Mouse (Mus musculus) gastrocnemius, postnatal 4 days (tissue): ENCODE results near the gene AI481877. TPM values are rescaled to one million over a fixed set of nuclear protein-coding genes. Genes with fewer than 3 reads are reported as not detected.

Experiments used
- DNase-seq, 2 experiments: peaks; one replicate each; pipeline ENCODE4 v3.0.0; 2021 to 2022; ENCODE audit warnings: low spot score in 2 of 2, mixed read lengths in 2 of 2
- total RNA-seq, 2 experiments: library from RNA; stranded (reverse); gene quantifications; 2 replicates each; pipeline ENCODE4 v1.2.3; 2021

Gene AI481877
- total RNA-seq, 2 experiments from 2014 or later: not detected

GRCm38 (mm10) chr4:59035786-59036350 is 102.9 kb downstream of the AI481877 start:
- no peak for DNase-seq

- DNase-seq: peak; percentile 74
Observed at GRCm38 (mm10) chr4:59034918-59035785, 103.6 kb downstream of the AI481877 start, which contains the start of gene Gng10. Gene Gng10 (plus strand): TSS chr4:59035088.

- DNase-seq: no peak
Observed at GRCm38 (mm10) chr4:59034325-59034917, 104.4 kb downstream of the AI481877 start.

GRCm38 (mm10) chr4:59016922-59017321 is 121.9 kb downstream of the AI481877 start:
- no peak for DNase-seq

GRCm38 (mm10) chr4:59015181-59015580 is 123.6 kb downstream of the AI481877 start:
- DNase-seq: no peak

GRCm38 (mm10) chr4:59011446-59011845 is 127.3 kb downstream of the AI481877 start:
- no peak for DNase-seq

GRCm38 (mm10) chr4:59009696-59010095 is 129.1 kb downstream of the AI481877 start:
- no peak for DNase-seq

- DNase-seq: no peak
Observed at GRCm38 (mm10) chr4:59009186-59009585, 129.6 kb downstream of the AI481877 start.

GRCm38 (mm10) chr4:59007974-59008373 is 130.8 kb downstream of the AI481877 start:
- no peak for DNase-seq

GRCm38 (mm10) chr4:59007016-59007415 is 131.8 kb downstream of the AI481877 start:
- DNase-seq: no peak

GRCm38 (mm10) chr4:59006211-59006610 is 132.6 kb downstream of the AI481877 start:
- no peak for DNase-seq

GRCm38 (mm10) chr4:59003806-59004200 is 135.0 kb downstream of the AI481877 start:
- DNase-seq: no peak

- peak; percentile 89 to 91 for DNase-seq
Observed at GRCm38 (mm10) chr4:59002948-59003805, 135.6 kb downstream of the AI481877 start, which contains the start of gene Gm20503. Gene Gm20503 (plus strand): TSS chr4:59003210.

- DNase-seq: no peak
Observed at GRCm38 (mm10) chr4:59000614-59001013, 138.2 kb downstream of the AI481877 start.

- peak; percentile 47 to 64 for DNase-seq
Observed at GRCm38 (mm10) chr4:58999686-59000085, 139.1 kb downstream of the AI481877 start.

GRCm38 (mm10) chr4:58998688-58999087 is 140.1 kb downstream of the AI481877 start:
- no peak for DNase-seq

- no peak for DNase-seq
Observed at GRCm38 (mm10) chr4:58997081-58997480, 141.7 kb downstream of the AI481877 start.

- no peak for DNase-seq
Observed at GRCm38 (mm10) chr4:58995251-58995693, 143.5 kb downstream of the AI481877 start.

- DNase-seq: no peak
Observed at GRCm38 (mm10) chr4:58994762-58995161, 144.0 kb downstream of the AI481877 start, which contains the start of gene Dnajc25. Gene Dnajc25 (plus strand): TSS chr4:58995062.
